Mouse (Mus musculus) monocyte, adult 5-6 weeks (primary cell): ENCODE measurements around the gene Pus3. TPM values are rescaled to one million over a fixed set of nuclear protein-coding genes. Genes with fewer than 3 reads are reported as not detected.

Source experiments
- ATAC-seq: fragments of 153-309, 156-312 bp; replicated peaks from 2 replicates; pipeline ENCODE4 v1.8.0; 2017; ENCODE audit warnings: mild to moderate bottlenecking; ENCODE audit not compliant: low TSS enrichment, insufficient number of reproducible peaks, severe bottlenecking, poor library complexity, low FRiP score
- total RNA-seq: library from RNA; stranded (forward); fragments of 200-1000, 200-491, 200-594 nt; gene quantifications from 3 replicates; pipeline ENCODE4 v1.2.3, GENCODE M21; 2017

The Pus3 gene
- 17.2 to 30.8 TPM (median 30.7 TPM) in 3 replicates for total RNA-seq

GRCm38 (mm10) chr9:35558257-35559008 lies at the start of gene Pus3, which contains the start of gene Ddx25:
TSS of gene Pus3 (plus strand) at chr9:35558595.
TSS of gene Ddx25 (minus strand) at chr9:35558528.
- 0 out of 2 replicates have a peak, but pooled peaks have one; percentile 23 for ATAC-seq

GRCm38 (mm10) chr9:35513900-35514299 lies 44.5 kb upstream of the Pus3 start:
- no peak for ATAC-seq

GRCm38 (mm10) chr9:35516182-35516581 lies 42.2 kb upstream of the Pus3 start:
- ATAC-seq = no peak

- ATAC-seq = no peak
Observed at GRCm38 (mm10) chr9:35516711-35517110, 41.7 kb upstream of the Pus3 start.

- ATAC-seq = no peak
Observed at GRCm38 (mm10) chr9:35518169-35518568, 40.2 kb upstream of the Pus3 start, which contains the start of gene Gm1113. TSS of gene Gm1113 (minus strand) at chr9:35518269.

GRCm38 (mm10) chr9:35520631-35521348 lies 37.6 kb upstream of the Pus3 start:
- no peak for ATAC-seq

- ATAC-seq = no peak
Observed at GRCm38 (mm10) chr9:35522241-35522640, 36.2 kb upstream of the Pus3 start.

- no peak for ATAC-seq
Observed at GRCm38 (mm10) chr9:35522821-35523515, 35.4 kb upstream of the Pus3 start.

GRCm38 (mm10) chr9:35523541-35523940 lies 34.9 kb upstream of the Pus3 start:
- no peak for ATAC-seq

GRCm38 (mm10) chr9:35523941-35524411 lies 34.4 kb upstream of the Pus3 start:
- 0 out of 2 replicates have a peak, but pooled peaks have one; percentile 31 for ATAC-seq

GRCm38 (mm10) chr9:35529141-35529540 lies 29.3 kb upstream of the Pus3 start:
- no peak for ATAC-seq

- ATAC-seq = no peak
Observed at GRCm38 (mm10) chr9:35529796-35530195, 28.6 kb upstream of the Pus3 start.

- no peak for ATAC-seq
Observed at GRCm38 (mm10) chr9:35533266-35533665, 25.1 kb upstream of the Pus3 start.

GRCm38 (mm10) chr9:35535110-35535509 lies 23.3 kb upstream of the Pus3 start:
- ATAC-seq = peak; percentile 76; the same call in 1 of the 2 replicates

- ATAC-seq = no peak
Observed at GRCm38 (mm10) chr9:35535876-35536275, 22.5 kb upstream of the Pus3 start.

- ATAC-seq = no peak
Observed at GRCm38 (mm10) chr9:35539001-35539750, 19.2 kb upstream of the Pus3 start.

- no peak for ATAC-seq
Observed at GRCm38 (mm10) chr9:35541024-35541423, 17.4 kb upstream of the Pus3 start.

- peak; percentile 57; the same call in 1 of the 2 replicates for ATAC-seq
Observed at GRCm38 (mm10) chr9:35541488-35541887, 16.9 kb upstream of the Pus3 start.
